Mouse (Mus musculus) lung, postnatal 0 days (tissue): ENCODE results near the gene Gltpd2.

Experiments
- CTCF ChIP-seq: IDR thresholded peaks from 2 replicates; pipeline ENCODE4 v1.5.1; 2016; ENCODE audit warnings: antibody characterized with exemption, mild to moderate bottlenecking
- EP300 ChIP-seq: IDR thresholded peaks from 2 replicates; pipeline ENCODE4 v1.6.1; 2016; ENCODE audit warnings: antibody characterized with exemption, mild to moderate bottlenecking, control low read depth

GRCm38 (mm10) chr11:70526211-70526610, 7.2 kb downstream of the Gltpd2 start:
- TF ChIP-seq CTCF (no peak), EP300 (no peak)
